Mouse (Mus musculus) liver, postnatal 0 days (tissue): ENCODE measurements around the gene Cd69. TPM values are rescaled to one million over a fixed set of nuclear protein-coding genes. Genes with fewer than 3 reads are reported as not detected.

Source experiments
- ATAC-seq: fragments of 200-750 bp; cut with Nextera tagmentation; 2 replicates; pipeline ENCODE4 v1.8.0; 2017; ENCODE audit warnings: mild to moderate bottlenecking, moderate library complexity
- DNase-seq: peaks from one replicate; pipeline ENCODE4 v3.0.0-alpha.2; 2016
- H3K27ac ChIP-seq: fragments of 300-500 bp; sonication (generic); 2 replicates; pipeline ENCODE4 v1.5.1; 2014; ENCODE audit warnings: antibody characterized with exemption, moderate library complexity, mild to moderate bottlenecking, low read depth
- H3K27me3 ChIP-seq: fragments of 300-500 bp; sonication (generic); 2 replicates; pipeline ENCODE4 v1.6.1; 2014; ENCODE audit warnings: low read length, control low read depth, mixed read lengths; ENCODE audit not compliant: insufficient read depth
- H3K36me3 ChIP-seq: fragments of 300-500 bp; sonication (generic); replicated peaks from 2 replicates; pipeline ENCODE4 v1.6.1; 2014; ENCODE audit warnings: mild to moderate bottlenecking, control low read depth, low read length, moderate library complexity, mixed read lengths; ENCODE audit not compliant: insufficient read depth
- H3K4me1 ChIP-seq: fragments of 300-500 bp; sonication (generic); 2 replicates; pipeline ENCODE4 v1.6.1; 2014; ENCODE audit warnings: antibody characterized with exemption, mild to moderate bottlenecking, control low read depth; ENCODE audit not compliant: insufficient read depth
- H3K4me2 ChIP-seq: fragments of 300-500 bp; sonication (generic); 2 replicates; pipeline ENCODE4 v1.6.1; 2014; ENCODE audit warnings: low read depth, mild to moderate bottlenecking, low read length, moderate library complexity, mixed read lengths
- H3K4me3 ChIP-seq: fragments of 300-500 bp; sonication (generic); 2 replicates; pipeline ENCODE4 v1.5.1; 2014; ENCODE audit warnings: low read depth, low read length
- H3K9ac ChIP-seq: fragments of 300-500 bp; sonication (generic); replicated peaks from 2 replicates; pipeline ENCODE4 v1.6.1; 2014; ENCODE audit warnings: mild to moderate bottlenecking, moderate library complexity
- H3K9me3 ChIP-seq: fragments of 300-500 bp; sonication (generic); 2 replicates; pipeline ENCODE4 v1.6.1; 2016; ENCODE audit warnings: mild to moderate bottlenecking, control low read depth, low read length, mixed read lengths
- CTCF ChIP-seq: sonication (generic); IDR thresholded peaks from 2 replicates; pipeline ENCODE4 v1.5.1; 2016; ENCODE audit warnings: antibody characterized with exemption, low read depth
- EP300 ChIP-seq: IDR thresholded peaks from 2 replicates; pipeline ENCODE4 v1.6.1; 2016; ENCODE audit warnings: antibody characterized with exemption, low read depth, mild to moderate bottlenecking
- WGBS: fragments of 180-500 bp; shearing (Covaris S2); extraction: QIAGEN DNeasy Blood & Tissue Kit; methylation state at CpG from one replicate; pipeline ENCODE4 v1.1.7; 2014; ENCODE audit not compliant: insufficient replicate concordance; 5-methylcytosine and 5-hydroxymethylcytosine counted together
- polyA plus RNA-seq: library from polyadenylated mRNA; unstranded; fragments of >200 nt; fragmentation: Nextera tagmentation; extraction: Ambion mirVana; gene quantifications from 2 replicates; pipeline ENCODE4 v1.2.1, GENCODE M21; 2015

The Cd69 gene
- polyA plus RNA-seq, 1 experiment from 2014 or later: 1.5 TPM

DNA sequence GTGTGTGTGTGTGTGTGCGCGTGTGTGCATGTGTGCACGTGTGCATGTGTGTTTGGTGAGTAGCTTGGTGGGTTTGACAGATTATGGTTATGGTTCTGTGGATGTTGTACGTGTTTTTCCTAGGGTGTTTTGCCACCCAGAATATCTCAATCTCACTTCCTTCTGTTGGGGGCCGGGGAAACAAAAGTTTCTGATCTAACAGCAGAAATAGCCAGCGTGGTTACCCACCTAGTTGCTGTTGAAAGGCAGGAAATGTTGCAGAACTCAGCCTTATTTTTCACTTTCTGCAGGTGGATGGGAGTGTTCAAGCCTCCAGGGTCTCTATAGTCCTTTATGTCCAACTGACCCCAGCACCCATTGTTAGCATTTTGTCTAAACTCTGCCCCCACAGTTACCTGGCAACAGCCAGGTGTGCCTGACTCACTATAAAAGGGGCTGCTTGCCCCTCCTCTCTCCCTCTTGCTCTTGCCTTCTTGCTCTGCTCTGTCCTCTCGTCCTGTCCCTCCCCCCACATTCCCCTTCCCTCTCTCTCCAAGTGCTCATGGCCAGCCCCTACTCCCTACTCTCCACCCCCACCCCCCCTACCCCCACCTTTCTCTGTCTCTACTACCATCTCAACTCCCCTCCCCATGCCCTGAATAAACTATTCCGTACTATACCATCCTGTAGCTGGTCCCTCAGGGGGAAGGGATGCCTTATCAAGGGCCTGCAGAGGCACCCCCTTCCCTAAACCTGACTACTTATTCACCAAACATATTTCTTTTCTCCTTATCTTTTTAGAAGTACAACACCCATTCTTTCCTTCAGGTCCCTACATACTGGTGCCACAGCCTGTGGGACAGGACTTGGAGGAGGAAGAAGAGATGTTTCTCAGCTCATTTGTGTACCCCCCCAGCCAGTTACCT is 40.5 kb downstream of the Cd69 start:
- Histone ChIP-seq H3K27ac (peak overlapping the region; percentile 91), H3K4me3 (no peak overlapping the region), H3K4me1 (peaks cover 59% of the 10 kb centered on the region), H3K9ac (peak overlapping the region; percentile 30), H3K4me2 (peak overlapping the region; percentile 76), H3K27me3 (no peaks in the 10 kb centered on the region), H3K36me3 (no peaks in the 10 kb centered on the region), H3K9me3 (no peaks in the 10 kb centered on the region)
- TF ChIP-seq CTCF: no peak
- TF ChIP-seq EP300: peak; percentile 61
- ATAC-seq (no peak), DNase-seq (peak; percentile 26)
- 31% methylated on average over 8 of the region's 8 CpGs for WGBS

DNA sequence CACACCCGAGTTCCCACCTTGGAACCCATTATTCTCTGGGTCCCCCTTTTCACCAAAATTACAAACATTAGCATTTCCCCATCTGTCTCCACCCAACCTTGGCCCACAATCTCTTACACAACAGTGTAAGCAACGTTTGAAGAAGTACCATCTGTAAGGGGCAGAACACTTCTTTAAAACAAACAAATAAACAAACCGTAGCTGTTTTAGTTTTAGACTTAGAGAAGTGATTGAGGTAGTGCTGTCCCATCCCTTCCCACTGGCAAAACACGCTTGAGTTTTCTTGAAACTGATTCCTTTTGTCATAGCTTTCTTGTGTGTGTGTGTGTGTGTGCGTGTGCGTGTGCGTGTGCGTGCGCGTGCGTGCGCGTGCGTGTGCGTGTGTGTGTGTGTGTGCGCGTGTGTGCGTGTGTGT is 41.3 kb downstream of the Cd69 start:
- TF ChIP-seq CTCF (no peak), EP300 (no peak)
- H3K9me3 ChIP-seq: no peaks in the 10 kb centered on the region
- peak overlapping the region; percentile 42; the same call in 1 of the 2 replicates for H3K9ac ChIP-seq
- H3K27me3 ChIP-seq: no peaks in the 10 kb centered on the region
- WGBS: 67% methylated on average over 18 of the region's 18 CpGs
- H3K36me3 ChIP-seq: no peaks in the 10 kb centered on the region
- no peak overlapping the region for H3K4me3 ChIP-seq
- DNase-seq: no peak
- peak overlapping the region; percentile 46 for H3K4me2 ChIP-seq
- H3K27ac ChIP-seq: peak overlapping the region; percentile 91
- ATAC-seq: no peak
- peaks cover 66% of the 10 kb centered on the region for H3K4me1 ChIP-seq

- Histone ChIP-seq H3K4me3 (no peak overlapping the region), H3K36me3 (no peaks in the 10 kb centered on the region), H3K9ac (peak overlapping the region; percentile 42), H3K4me2 (peak overlapping the region; percentile 46), H3K27me3 (no peaks in the 10 kb centered on the region), H3K9me3 (no peaks in the 10 kb centered on the region), H3K4me1 (peaks cover 70% of the 10 kb centered on the region), H3K27ac (peak overlapping the region; percentile 91)
- 55% methylated on average over 6 of the region's 6 CpGs for WGBS
- TF ChIP-seq EP300: no peak
- no peak for TF ChIP-seq CTCF
- DNase-seq (no peak), ATAC-seq (no peak)
Measured at GRCm38 (mm10) chr6:129233366-129233954, 41.8 kb downstream of the Cd69 start.

DNA sequence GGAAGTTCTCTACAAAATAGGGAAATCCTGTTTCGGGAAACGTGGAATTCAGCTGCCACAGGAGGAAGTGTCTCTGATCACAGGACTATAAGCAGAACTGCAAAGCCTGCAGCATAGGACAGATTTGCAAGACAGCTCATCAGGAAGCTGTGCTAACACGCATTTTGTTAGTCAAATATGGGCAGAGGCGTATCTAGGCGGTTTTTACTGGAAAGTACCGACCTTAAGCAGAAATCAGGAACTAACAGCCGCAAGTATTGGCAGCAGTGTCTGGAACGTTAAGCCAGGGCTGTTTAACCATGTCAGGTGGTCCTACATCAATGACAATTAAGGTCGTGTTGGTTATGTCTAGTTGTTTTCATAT is 42.4 kb downstream of the Cd69 start:
- DNase-seq (peak; percentile 55), ATAC-seq (peak; percentile 49)
- H3K4me3 ChIP-seq: no peak overlapping the region
- peak overlapping the region; percentile 18; the same call in 1 of the 2 replicates for H3K4me2 ChIP-seq
- peak overlapping the region; percentile 91 for H3K27ac ChIP-seq
- no peaks in the 10 kb centered on the region for H3K9me3 ChIP-seq
- H3K4me1 ChIP-seq: peaks cover 73% of the 10 kb centered on the region
- 22% methylated on average over 9 of the region's 9 CpGs for WGBS
- H3K27me3 ChIP-seq: no peaks in the 10 kb centered on the region
- H3K9ac ChIP-seq: no peak overlapping the region
- no peaks in the 10 kb centered on the region for H3K36me3 ChIP-seq
- TF ChIP-seq CTCF (no peak), EP300 (peak; percentile 95)

GRCm38 (mm10) chr6:129232005-129232841 is 43.0 kb downstream of the Cd69 start:
- H3K4me1 ChIP-seq: peaks cover 75% of the 10 kb centered on the region

More at GRCm38 (mm10) chr6:129232005-129232841, 43.0 kb downstream of the Cd69 start:
- Histone ChIP-seq H3K4me3 (no peak overlapping the region), H3K4me2 (peak overlapping the region; percentile 18; the same call in 1 of the 2 replicates), H3K9ac (no peak overlapping the region), H3K27me3 (no peaks in the 10 kb centered on the region), H3K27ac (peak overlapping the region; percentile 91), H3K36me3 (no peaks in the 10 kb centered on the region), H3K9me3 (no peaks in the 10 kb centered on the region)
- no peak for TF ChIP-seq CTCF
- no peak for TF ChIP-seq EP300
- no peak for DNase-seq
- ATAC-seq: no peak
- WGBS: 47% methylated on average over 5 of the region's 5 CpGs
